Mouse (Mus musculus): Measurements from ENCODE around the gene Sumo1.

Sumo1 gene

DNA sequence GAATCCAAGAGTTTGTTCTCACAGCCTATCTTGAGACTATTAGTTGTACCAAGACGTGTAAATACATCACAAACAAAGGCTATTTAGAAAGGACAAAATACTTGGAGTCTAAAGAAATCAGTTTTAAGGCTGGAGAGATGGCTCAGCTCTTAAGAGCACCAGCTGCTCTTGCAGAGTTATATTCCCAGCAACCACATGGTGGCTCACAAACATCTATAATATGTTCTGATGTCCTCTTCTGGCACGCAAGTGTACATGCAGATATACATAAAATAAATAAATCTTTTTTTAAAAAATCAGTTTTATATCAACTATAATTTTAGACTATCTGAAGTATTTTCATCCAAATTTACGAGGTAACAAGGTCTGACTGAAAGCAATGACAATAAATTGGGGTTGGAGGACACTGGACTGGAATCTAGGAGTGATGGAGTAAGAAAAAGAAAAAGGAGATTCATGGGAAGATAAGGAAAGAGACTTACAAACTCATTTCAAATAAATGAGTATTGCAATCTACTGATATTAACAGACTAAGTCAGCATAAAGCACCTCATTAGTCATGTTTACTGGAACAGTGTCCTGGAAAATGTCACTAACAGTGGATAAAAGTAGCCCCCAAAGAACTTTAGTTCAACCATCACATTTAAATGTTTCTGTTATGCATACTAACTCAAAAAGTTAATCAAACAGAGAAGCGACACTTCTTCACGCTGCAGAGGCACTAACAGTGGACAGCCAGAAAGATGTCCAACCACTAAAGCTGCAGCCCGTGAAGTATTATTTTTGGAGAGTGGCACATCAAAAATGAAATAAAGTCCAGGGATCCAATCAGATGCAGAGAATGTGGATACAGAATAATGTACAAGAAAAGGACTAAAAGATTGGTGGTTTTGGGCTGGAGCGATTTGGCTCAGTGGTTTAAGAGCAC is 14.1 kb downstream of the Sumo1 start:
- no peak for TF ChIP-seq GATA4 (IDR thresholded peaks at IDR 0.05; ENCODE audit: insufficient replicate concordance, low read length)

- no peak for TF ChIP-seq GATA4 (IDR thresholded peaks at IDR 0.05; ENCODE audit: insufficient replicate concordance, low read length)
Measured at GRCm38 (mm10) chr1:59653243-59653911, 17.3 kb downstream of the Sumo1 start.

DNA sequence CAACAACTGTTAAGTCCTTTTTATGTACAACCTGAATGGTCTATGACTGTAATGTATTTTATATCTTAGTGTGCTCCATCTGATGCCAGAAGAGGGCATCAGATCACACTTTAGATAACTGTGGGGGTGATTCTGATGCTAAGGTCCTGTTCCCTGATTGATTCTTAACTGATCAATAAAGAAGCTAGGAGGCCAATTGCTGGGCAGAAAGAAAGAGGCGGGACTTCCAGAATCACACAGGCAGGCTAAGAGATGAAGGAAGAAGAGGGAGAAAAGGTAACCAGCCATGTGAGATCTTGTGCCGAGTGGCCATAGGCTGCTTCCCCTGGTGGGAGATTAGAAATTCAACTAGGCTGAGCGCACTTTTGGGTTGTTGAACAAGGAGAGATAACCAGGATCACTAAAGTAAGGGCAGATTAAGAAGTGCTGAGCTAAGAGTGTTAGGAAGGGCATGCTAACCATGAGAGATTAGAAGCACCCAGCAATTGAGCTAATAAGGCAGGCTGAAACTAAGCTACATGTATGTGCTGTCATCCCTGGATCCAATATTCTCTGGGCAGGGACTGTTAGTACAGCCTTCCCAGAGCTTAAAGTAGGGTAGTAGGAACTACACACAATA is 19.3 kb downstream of the Sumo1 start:
- TF ChIP-seq GATA4 (IDR thresholded peaks at IDR 0.05; ENCODE audit: insufficient replicate concordance, low read length), result no peak

- TF ChIP-seq GATA4 (IDR thresholded peaks at IDR 0.05; ENCODE audit: insufficient replicate concordance, low read length), result no peak
Measured at GRCm38 (mm10) chr1:59642488-59642887, 28.1 kb downstream of the Sumo1 start.

DNA sequence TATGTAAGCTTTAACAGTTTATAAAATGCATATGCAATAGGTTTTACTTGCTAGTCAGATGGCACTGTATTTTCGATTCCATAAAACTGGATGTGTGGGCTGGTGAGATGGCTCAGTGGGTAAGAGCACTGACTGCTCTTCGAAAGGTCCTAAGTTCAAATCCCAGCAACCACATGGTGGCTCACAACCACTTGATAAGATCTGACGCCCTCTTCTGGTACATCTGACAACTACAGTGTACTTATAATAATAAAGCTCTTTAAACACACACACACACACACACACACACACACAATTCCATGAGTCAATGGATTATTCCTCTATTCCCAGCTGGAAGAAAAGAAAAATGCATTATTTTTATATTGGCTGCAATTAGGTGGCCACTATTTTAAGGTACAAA is 32.3 kb downstream of the Sumo1 start:
- TF ChIP-seq GATA4 (IDR thresholded peaks at IDR 0.05; ENCODE audit: insufficient replicate concordance, low read length), result no peak

DNA sequence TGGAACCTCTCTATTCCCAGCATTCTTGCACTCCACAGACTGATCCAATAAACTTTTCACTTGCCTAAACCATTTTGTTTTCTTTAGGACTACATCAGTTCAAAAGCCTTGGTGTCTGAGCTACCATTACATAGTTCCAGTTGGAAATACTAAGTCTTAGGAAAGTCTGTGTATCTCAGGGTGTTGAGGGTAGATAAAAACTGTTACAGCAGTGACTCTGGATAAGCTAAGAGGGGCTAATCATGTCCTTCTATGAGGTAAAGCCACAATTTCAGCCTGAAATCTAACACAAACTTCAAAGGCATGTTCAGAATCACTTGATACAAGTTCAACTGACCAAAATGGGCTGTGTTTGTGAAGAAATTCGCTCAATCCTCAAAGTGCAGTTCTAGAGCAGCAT is 34.3 kb downstream of the Sumo1 start:
- TF ChIP-seq GATA4 (IDR thresholded peaks at IDR 0.05; ENCODE audit: insufficient replicate concordance, low read length), result no peak

- TF ChIP-seq GATA4 (IDR thresholded peaks at IDR 0.05; ENCODE audit: insufficient replicate concordance, low read length), result no peak
Measured at GRCm38 (mm10) chr1:59633056-59633455, 37.6 kb downstream of the Sumo1 start.

DNA sequence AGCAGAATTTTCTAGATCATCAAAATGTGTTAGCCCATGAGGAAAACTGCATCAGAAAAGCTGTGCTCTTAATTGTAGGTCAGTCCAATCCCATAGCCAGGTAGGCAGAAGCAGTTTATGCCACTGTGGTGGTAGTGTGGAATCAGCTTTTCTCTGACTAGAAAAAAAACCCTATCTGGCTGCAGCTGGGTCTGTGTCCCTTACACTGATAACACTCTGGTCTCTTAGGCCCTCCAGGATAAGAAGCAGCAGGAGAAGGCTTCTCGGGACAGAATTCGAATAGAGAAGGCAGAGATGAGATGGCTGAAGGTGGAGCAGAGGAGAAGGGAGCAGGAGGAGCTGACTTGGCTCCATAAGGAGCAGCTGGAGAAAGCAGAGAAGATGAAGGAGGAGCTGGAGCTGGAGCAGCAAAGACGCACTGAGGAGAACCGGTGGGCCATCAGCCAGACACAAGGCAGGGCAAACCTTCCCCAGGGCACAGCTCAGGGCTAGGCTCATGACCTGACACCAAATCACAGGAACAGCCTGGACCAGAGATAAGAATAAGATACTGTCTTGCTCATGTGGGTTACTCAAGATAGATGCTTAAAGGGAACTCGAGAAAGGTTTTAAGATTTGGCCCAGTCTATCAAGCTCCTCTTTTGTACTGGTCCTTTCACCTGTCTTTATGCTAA is 38.5 kb downstream of the Sumo1 start:
- no peak for TF ChIP-seq GATA4 (IDR thresholded peaks at IDR 0.05; ENCODE audit: insufficient replicate concordance, low read length)

DNA sequence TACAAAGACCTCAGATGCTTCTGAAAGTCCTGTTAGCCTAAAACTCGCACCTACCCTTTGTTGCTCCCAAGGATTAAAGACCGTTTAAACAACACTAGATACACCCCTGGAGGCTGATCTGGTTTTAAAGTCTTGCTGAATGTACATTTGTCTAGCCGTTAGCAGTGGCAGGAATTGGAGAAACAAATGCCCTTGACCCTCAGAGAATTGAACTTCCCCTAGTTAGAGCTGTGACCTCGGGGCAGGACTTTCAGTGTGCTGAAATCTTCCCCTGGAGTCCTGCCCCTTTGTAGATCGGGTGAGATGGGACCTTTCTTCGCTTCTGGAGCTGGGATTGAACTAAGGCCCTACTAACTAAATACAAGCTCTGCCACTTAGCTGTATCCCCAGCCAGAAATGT is 41.4 kb downstream of the Sumo1 start:
- no peak for TF ChIP-seq GATA4 (IDR thresholded peaks at IDR 0.05; ENCODE audit: insufficient replicate concordance, low read length)

DNA sequence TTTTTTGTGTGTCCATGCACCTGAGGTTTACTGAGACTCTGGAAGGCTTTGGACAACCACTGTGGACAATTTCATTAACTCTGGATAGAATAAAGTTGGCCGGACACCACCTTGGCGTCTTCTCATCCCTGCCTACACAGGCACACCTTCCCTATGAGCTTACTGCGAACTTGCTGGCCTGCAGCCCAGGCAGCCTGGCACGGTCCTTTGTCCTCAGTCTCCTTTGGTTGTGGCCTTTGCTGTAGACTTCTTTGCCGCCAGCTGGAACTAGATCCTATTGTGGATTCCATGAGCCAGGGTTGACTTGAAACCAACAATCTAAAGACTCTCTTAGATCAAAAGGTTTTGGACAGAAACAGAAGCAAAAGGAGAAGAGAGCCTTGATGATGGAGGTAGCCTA is 45.2 kb downstream of the Sumo1 start:
- TF ChIP-seq GATA4 (IDR thresholded peaks at IDR 0.05; ENCODE audit: insufficient replicate concordance, low read length), result no peak

GRCm38 (mm10) chr1:59623325-59624017 is 47.2 kb downstream of the Sumo1 start:
- TF ChIP-seq GATA4 (IDR thresholded peaks at IDR 0.05; ENCODE audit: insufficient replicate concordance, low read length), result no peak

- TF ChIP-seq GATA4 (IDR thresholded peaks at IDR 0.05; ENCODE audit: insufficient replicate concordance, low read length), result no peak
Measured at GRCm38 (mm10) chr1:59619201-59619600, 51.4 kb downstream of the Sumo1 start.

DNA sequence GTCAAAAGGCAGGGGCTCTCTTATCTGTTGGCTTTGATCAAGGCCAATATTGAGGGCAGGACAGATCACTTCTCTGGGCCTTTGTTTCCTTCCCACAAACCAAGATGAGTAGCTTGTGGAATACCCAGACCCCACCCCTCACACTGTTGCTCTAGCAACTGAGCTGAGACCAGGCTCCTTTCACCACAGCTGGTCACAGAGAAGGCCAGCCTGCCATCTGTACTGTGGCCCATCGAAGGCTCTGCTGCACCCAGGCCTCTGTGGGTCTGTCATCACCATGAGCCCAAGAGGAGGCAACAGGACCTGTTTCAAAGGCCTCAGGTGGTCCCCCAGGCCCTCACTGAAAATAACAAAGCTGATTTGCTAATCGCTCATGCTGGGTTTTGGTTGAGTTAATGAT is 55.6 kb downstream of the Sumo1 start:
- TF ChIP-seq GATA4 (IDR thresholded peaks at IDR 0.05; ENCODE audit: insufficient replicate concordance, low read length), result no peak

DNA sequence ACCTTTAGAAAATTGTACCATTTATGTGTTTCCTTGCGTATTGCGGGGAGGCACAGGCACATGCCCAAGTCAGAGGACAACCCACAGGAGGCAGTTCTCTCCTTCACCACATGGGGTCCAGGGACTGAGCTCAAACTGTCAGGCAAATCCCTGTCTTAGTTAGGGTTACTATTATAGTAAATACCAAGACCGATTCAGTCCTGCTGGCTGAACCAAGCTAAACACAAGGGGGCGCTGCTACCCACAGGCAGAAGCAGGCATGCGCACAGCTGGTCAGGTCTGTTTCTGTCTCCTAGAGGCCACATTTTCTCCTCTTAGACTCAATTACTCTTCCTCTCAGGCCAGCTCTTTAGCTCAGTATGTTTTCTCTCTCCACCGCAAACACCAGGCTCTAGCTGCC is 56.8 kb downstream of the Sumo1 start:
- TF ChIP-seq GATA4 (IDR thresholded peaks at IDR 0.05; ENCODE audit: insufficient replicate concordance, low read length), result no peak

GRCm38 (mm10) chr1:59610929-59611328 is 59.7 kb downstream of the Sumo1 start:
- no peak for TF ChIP-seq GATA4 (IDR thresholded peaks at IDR 0.05; ENCODE audit: insufficient replicate concordance, low read length)
